Mouse (Mus musculus): ENCODE results near the gene Pgk2.
"Not testable (repeated sequence)": the region's sequence is repeated elsewhere in the genome, so short reads cannot be mapped to it uniquely, and the experiment has no call there.

Gene Pgk2

DNA sequence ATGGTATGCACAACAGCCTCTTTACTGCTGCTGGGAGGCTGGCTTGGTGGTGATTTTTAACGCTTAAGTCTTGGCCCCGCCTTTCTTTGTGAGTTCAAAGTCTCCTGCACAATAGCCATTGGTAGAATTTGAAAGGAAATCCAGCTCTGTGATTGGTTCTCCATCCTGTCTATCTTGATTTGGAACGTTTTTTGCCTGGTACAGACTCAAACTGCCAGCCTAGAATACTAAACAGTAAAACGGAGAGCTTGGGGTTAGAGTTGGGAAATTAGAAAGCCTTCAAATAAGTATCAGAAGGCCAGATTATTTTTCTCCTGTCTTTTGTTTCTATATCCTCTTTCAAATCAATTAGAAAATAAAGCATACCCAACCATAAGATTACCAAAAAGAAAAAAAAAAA is at the start of gene Pgk2:
Gene Pgk2, minus strand, starts transcription at position 101 of the 400 bp plus-strand sequence.
- DNase-seq (ENCODE audit: low spot score), result no peak

DNA sequence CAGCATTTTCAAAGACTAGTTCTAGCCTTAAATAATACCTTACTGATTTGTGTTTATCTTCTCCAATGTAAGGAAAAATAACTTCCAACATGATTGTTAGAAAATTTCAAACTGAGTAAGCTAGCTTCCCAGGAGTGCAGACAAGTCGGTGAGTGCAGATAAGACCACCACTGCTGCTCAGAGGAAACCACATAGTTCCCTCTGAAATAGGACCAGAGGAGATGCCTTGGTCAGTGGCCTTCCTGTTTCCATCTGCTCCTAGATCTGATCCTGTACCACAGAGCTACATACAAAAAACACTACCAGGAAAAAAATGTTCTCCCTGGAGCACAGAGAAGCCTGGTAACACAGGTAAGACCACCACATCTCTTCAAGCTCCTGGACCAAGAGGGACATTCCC is 44.0 kb upstream of the Pgk2 start:
- no peak for DNase-seq (ENCODE audit: low spot score)

DNA sequence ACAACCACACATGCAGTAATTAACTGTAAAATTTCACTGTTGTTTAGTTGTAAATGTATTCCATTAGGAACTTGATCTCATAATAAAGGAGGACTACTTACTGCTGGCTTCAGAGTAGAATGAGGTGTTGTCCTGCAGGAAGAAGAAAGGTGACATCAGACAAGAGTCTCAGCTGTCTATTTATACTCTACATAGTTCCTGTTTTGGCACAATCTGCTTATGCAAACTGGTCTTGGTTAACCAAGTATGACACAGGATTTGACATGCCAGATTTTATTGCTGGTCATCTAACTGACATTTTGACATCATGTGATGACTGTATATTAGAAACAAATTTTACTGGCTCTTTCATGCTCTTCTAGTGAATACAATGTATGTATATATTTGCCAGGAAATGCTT is 33.7 kb upstream of the Pgk2 start, which contains the start of gene Crisp3:
Gene Crisp3, minus strand, starts transcription at position 154 of the 400 bp plus-strand sequence.
- DNase-seq (ENCODE audit: low spot score), result no peak

DNA sequence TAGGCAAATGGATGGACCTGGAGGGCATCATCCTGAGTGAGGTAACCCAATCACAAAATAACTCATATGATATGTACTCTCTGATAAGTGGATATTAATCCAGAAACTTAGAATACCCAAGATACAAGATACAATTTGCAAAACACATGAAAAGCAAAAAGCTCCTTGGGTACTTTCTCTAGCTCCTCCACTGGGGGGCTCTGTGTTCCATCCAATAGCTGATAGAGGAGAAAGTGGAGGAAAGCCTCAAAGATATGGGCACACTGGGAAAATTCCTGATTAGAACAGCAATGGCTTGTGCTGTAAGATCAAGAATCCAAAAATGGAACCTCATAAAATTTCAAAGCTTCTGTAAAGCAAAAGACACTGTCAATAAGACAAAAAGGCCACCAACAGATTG is 6.6 kb downstream of the Pgk2 start:
- not testable (repeated sequence) for DNase-seq (ENCODE audit: low spot score)

DNA sequence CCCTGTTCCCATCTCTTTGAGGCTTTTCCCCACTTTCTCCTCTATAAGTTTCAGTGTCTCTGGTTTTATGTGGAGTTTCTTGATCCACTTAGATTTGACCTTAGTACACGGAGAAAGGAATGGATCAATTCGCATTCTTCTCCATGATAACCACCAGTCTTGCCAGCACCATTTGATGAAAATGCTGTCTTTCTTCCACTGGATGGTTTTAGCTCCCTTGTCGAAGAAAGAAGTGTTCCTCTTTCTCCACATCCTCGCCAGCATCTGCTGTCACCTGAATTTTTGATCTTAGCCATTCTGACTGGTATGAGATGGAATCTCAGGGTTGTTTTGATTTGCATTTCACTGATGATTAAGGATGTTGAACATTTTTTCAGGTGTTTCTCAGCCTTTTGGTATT is 18.2 kb downstream of the Pgk2 start:
- DNase-seq (ENCODE audit: low spot score), result not testable (repeated sequence)

DNA sequence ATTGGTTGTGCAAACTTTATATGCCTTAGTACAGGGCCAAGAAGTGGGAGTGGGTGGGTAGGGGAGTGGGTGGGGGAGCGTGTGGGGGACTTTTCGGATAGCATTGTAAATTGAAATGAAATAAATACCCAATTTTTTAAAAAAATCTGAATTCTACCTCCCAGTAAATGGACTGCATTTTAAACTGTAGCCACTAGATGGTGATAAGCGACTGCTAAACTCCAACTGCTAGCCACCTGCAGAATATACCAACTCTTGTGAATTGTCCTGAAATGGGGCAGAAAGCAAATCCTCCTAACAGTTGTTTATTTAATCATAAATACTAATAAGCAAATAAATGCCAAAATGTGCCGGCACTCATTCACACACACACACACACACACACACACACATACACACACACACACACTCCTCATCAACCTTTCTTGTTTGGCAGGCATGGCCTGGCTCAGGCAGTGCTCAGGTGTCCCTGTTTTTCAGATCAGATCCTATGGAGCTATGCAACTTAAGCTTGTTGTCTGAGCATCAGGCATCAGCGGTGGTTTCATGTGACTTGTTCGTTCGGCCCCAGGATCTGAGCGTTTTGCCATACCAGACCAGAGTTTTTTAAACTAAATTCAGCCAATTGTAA is 50.6 kb downstream of the Pgk2 start:
- DNase-seq (ENCODE audit: low spot score), result not testable (repeated sequence)

Data from urinary bladder, postnatal 14 days (tissue).